Mouse (Mus musculus) olfactory bulb, adult 2 months (tissue): ENCODE measurements around the gene Oscar.

Source experiments
- CTCF ChIP-seq: fragments of 200-500 bp; IDR thresholded peaks from 2 replicates; pipeline ENCODE4 v1.5.1; 2012; ENCODE audit warnings: low read depth, mild to moderate bottlenecking, low read length, moderate library complexity; ENCODE audit not compliant: insufficient read depth
- POLR2A ChIP-seq: fragments of 200-500 bp; IDR thresholded peaks from 2 replicates; pipeline ENCODE4 v1.6.1; 2012; ENCODE audit warnings: mild to moderate bottlenecking, low read depth, low read length, moderate library complexity; ENCODE audit not compliant: insufficient read depth

DNA sequence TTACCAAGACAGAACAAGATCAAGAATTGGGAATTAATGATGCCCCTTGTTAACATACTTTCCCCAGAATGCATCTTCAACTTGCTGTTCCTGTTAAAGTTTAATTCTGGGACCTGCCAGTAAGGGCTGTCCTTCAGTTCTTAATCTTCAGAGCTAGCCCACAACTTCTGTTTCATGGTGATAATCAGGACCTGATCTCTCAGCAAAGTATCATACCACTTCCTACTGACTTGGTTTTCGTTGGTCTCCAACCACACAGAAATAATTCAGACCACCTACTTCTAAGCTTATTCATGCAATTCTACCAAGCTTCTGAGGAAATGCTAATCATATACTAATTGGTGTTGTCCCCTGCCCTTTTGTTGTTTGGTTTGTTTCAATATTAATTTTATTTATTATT lies 44.1 kb downstream of the Oscar start:
- no peak for TF ChIP-seq POLR2A
- no peak for TF ChIP-seq CTCF
